Mouse (Mus musculus) urinary bladder, postnatal 14 days (tissue): ENCODE results near the gene Fry.

Source experiments
- DNase-seq: peaks from one replicate; pipeline ENCODE4 v3.0.0; 2021; ENCODE audit warnings: low spot score

Gene Fry

GRCm38 (mm10) chr5:150223546-150224239 is 105.2 kb downstream of the Fry start:
- no peak for DNase-seq

- DNase-seq, result no peak
These were observed 110.6 kb downstream of the Fry start for GRCm38 (mm10) chr5:150229086-150229485.

GRCm38 (mm10) chr5:150229776-150230175 is 111.3 kb downstream of the Fry start:
- no peak for DNase-seq

GRCm38 (mm10) chr5:150232159-150233150 is 114.0 kb downstream of the Fry start:
- DNase-seq, result peak; percentile 29

- peak; percentile 79 for DNase-seq
These were observed 114.9 kb downstream of the Fry start for GRCm38 (mm10) chr5:150233154-150233886.

GRCm38 (mm10) chr5:150235931-150236330 is 117.5 kb downstream of the Fry start:
- DNase-seq, result no peak

- no peak for DNase-seq
These were observed 118.2 kb downstream of the Fry start for GRCm38 (mm10) chr5:150236597-150236996.

- DNase-seq, result no peak
These were observed 123.2 kb downstream of the Fry start for GRCm38 (mm10) chr5:150241638-150242037.

GRCm38 (mm10) chr5:150246737-150247136 is 128.3 kb downstream of the Fry start:
- no peak for DNase-seq

GRCm38 (mm10) chr5:150257764-150258163 is 139.3 kb downstream of the Fry start:
- no peak for DNase-seq

GRCm38 (mm10) chr5:150259191-150260053 is 141.0 kb downstream of the Fry start:
- peak; percentile 40 for DNase-seq

GRCm38 (mm10) chr5:150260054-150260386 is 141.6 kb downstream of the Fry start:
- DNase-seq, result no peak

- no peak for DNase-seq
These were observed 142.9 kb downstream of the Fry start for GRCm38 (mm10) chr5:150261361-150261760.

GRCm38 (mm10) chr5:150262046-150262716 is 143.7 kb downstream of the Fry start:
- peak; percentile 50 for DNase-seq

- no peak for DNase-seq
These were observed 144.3 kb downstream of the Fry start for GRCm38 (mm10) chr5:150262717-150263103.

GRCm38 (mm10) chr5:150263162-150263561 is 144.7 kb downstream of the Fry start:
- peak; percentile 21 for DNase-seq

GRCm38 (mm10) chr5:150263656-150264055 is 145.2 kb downstream of the Fry start:
- DNase-seq, result no peak

- no peak for DNase-seq
These were observed 146.6 kb downstream of the Fry start for GRCm38 (mm10) chr5:150265005-150265404.

- DNase-seq, result no peak
These were observed 147.5 kb downstream of the Fry start for GRCm38 (mm10) chr5:150265953-150266352.

GRCm38 (mm10) chr5:150268261-150268660 is 149.8 kb downstream of the Fry start:
- no peak for DNase-seq

GRCm38 (mm10) chr5:150270468-150270867 is 152.0 kb downstream of the Fry start:
- DNase-seq, result no peak
